Mouse (Mus musculus) megakaryocyte, embryonic 14.5 days (primary cell): Measurements from ENCODE around the gene Polr2l.

Source experiments
- FLI1 ChIP-seq: IDR thresholded peaks from 2 replicates; pipeline ENCODE4 v1.6.1; 2012; ENCODE audit warnings: low read length, inconsistent platforms, mixed read lengths
- GATA1 ChIP-seq: IDR thresholded peaks from 3 replicates; pipeline ENCODE4 v1.6.1; 2012; ENCODE audit warnings: mixed read lengths, low read length, inconsistent platforms, borderline replicate concordance

DNA sequence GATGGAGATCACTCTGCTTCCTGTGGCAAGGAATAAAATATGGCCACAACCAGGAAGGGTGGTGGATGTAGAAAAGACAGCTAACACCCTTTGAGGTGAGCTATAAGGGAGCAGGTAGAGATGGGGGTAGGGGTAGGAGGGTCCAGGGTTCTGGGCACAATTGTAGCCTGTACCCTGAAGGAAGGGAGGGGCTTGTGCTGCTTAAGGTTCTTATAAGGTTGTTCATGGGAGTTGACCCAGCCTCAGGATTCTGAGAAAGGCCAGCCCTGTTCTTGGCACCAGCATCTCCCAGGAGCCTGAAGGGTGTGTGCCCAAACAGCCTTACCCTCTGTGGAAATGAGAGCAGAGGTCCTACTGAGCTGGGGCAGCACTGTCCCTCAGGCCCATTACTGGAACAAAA lies 23.0 kb downstream of the Polr2l start:
- TF ChIP-seq GATA1 (no peak), FLI1 (no peak)
